ENCODE assay signal across 8 mouse cellular contexts in genomic region chr9:123491917-123492585, GRCm38 (mm10). TPM values are rescaled to one million over a fixed set of nuclear protein-coding genes. Genes with fewer than 3 reads are reported as not detected.
A peak's percentile ranks its signal among the peaks of the same experiment; 100 is the strongest.
DNase-seq lines count a peak whose midpoint lies in the region; ATAC-seq lines count a peak whose summit lies in the region.

No protein-coding gene starts in this region.

- H3K9me3 ChIP-seq in forebrain, embryonic 11.5 days (ENCODE audit: control insufficient read depth, low read length): no peaks in the 10 kb centered on the region
- H3K9me3 ChIP-seq in forebrain, embryonic 10.5 days: no peaks in the 10 kb centered on the region
- H3K9me3 ChIP-seq in hindbrain, embryonic 15.5 days: no peaks in the 10 kb centered on the region
- H3K9me3 ChIP-seq in stomach, embryonic 15.5 days: no peaks in the 10 kb centered on the region

- H3K27ac ChIP-seq in forebrain, embryonic 11.5 days (ENCODE audit: low read depth, low read length): no peak overlapping the region
- H3K27ac ChIP-seq in forebrain, embryonic 10.5 days: no peak overlapping the region
- peak overlapping the region; percentile 17; the same call in 1 of the 2 replicates for H3K27ac ChIP-seq in hindbrain, embryonic 15.5 days (replicated peaks)
- peak overlapping the region; percentile 28 for H3K27ac ChIP-seq in stomach, embryonic 15.5 days

- no peak for ATAC-seq in forebrain, embryonic 11.5 days (replicated peaks; ENCODE audit: low FRiP score)
- ATAC-seq in hindbrain, embryonic 15.5 days (ENCODE audit: low FRiP score, low read depth): peak; percentile 90
- peak; percentile 73 for ATAC-seq in stomach, embryonic 15.5 days (ENCODE audit: insufficient read depth, low FRiP score, low read depth)

- H3K4me1 ChIP-seq in forebrain, embryonic 11.5 days (replicated peaks; ENCODE audit: control insufficient read depth, insufficient read depth, low read length): 0 out of 2 replicates have a peak, but pooled peaks cover 2% of the 10 kb centered on the region
- peaks cover 33% of the 10 kb centered on the region for H3K4me1 ChIP-seq in forebrain, embryonic 10.5 days
- peaks cover 19% of the 10 kb centered on the region; the same call in 1 of the 2 replicates for H3K4me1 ChIP-seq in hindbrain, embryonic 15.5 days (replicated peaks)
- peaks cover 40% of the 10 kb centered on the region for H3K4me1 ChIP-seq in stomach, embryonic 15.5 days

- DNase-seq in forebrain, embryonic 11.5 days (ENCODE audit: low spot score): peak; percentile 55
- DNase-seq in forebrain, embryonic 10.5 days (ENCODE audit: extremely low spot score, low spot score): no peak
- DNase-seq in spleen, postnatal 4 days (ENCODE audit: low spot score in 2 of 2): peak; percentile 36 to 74
- no peak for DNase-seq in spleen, postnatal 36 days (ENCODE audit: low spot score in 2 of 2)
- peak; percentile 30 to 64 for DNase-seq in layer of hippocampus, postnatal 36 days
- no peak for DNase-seq in urinary bladder, postnatal 25 days (ENCODE audit: low spot score)

- WGBS in forebrain, embryonic 11.5 days: 80% methylated on average over 9 of the region's 9 CpGs
- 85% methylated on average over 9 of the region's 9 CpGs for WGBS in forebrain, embryonic 10.5 days
- WGBS in hindbrain, embryonic 15.5 days: 68% methylated on average over 9 of the region's 9 CpGs
- WGBS in stomach, embryonic 15.5 days: 59% methylated on average over 9 of the region's 9 CpGs

- no peak overlapping the region for H3K9ac ChIP-seq in forebrain, embryonic 11.5 days (ENCODE audit: low read length)
- no peak overlapping the region for H3K9ac ChIP-seq in hindbrain, embryonic 15.5 days
- no peak overlapping the region for H3K9ac ChIP-seq in stomach, embryonic 15.5 days

- H3K4me2 ChIP-seq in forebrain, embryonic 11.5 days (ENCODE audit: low read depth, low read length, severe bottlenecking): no peak overlapping the region
- no peak overlapping the region for H3K4me2 ChIP-seq in hindbrain, embryonic 15.5 days
- H3K4me2 ChIP-seq in stomach, embryonic 15.5 days: no peak overlapping the region

- no peaks in the 10 kb centered on the region for H3K36me3 ChIP-seq in forebrain, embryonic 11.5 days (ENCODE audit: control insufficient read depth, insufficient read depth, low read length)
- peaks cover 44% of the 10 kb centered on the region for H3K36me3 ChIP-seq in forebrain, embryonic 10.5 days (replicated peaks)
- H3K36me3 ChIP-seq in hindbrain, embryonic 15.5 days: no peaks in the 10 kb centered on the region
- no peaks in the 10 kb centered on the region for H3K36me3 ChIP-seq in stomach, embryonic 15.5 days

- H3K27me3 ChIP-seq in forebrain, embryonic 11.5 days (ENCODE audit: control insufficient read depth, insufficient read depth, low read length): no peaks in the 10 kb centered on the region
- no peaks in the 10 kb centered on the region for H3K27me3 ChIP-seq in forebrain, embryonic 10.5 days (ENCODE audit: poor library complexity, severe bottlenecking)
- H3K27me3 ChIP-seq in hindbrain, embryonic 15.5 days: no peaks in the 10 kb centered on the region
- H3K27me3 ChIP-seq in stomach, embryonic 15.5 days (replicated peaks): no peaks in the 10 kb centered on the region

- no peak overlapping the region for H3K4me3 ChIP-seq in forebrain, embryonic 11.5 days (ENCODE audit: low read depth, low read length)
- no peak overlapping the region for H3K4me3 ChIP-seq in forebrain, embryonic 10.5 days
- no peak overlapping the region for H3K4me3 ChIP-seq in hindbrain, embryonic 15.5 days
- H3K4me3 ChIP-seq in stomach, embryonic 15.5 days (replicated peaks): no peak overlapping the region

RNA-seq across cellular contexts. Expression of gene Limd1, which starts 13.5 kb away (rescaled TPM):
- 52.3 and 56.6 TPM in 2 replicates for polyA plus RNA-seq in forebrain, embryonic 11.5 days (2014; fragmentation: Nextera tagmentation; extraction: Ambion mirVana)
- 55.7 and 57.8 TPM in 2 replicates for polyA plus RNA-seq in forebrain, embryonic 10.5 days (2016; fragmentation: Nextera tagmentation; extraction: Ambion mirVana)
- polyA plus RNA-seq in hindbrain, embryonic 15.5 days (2015; fragmentation: Nextera tagmentation; extraction: Ambion mirVana): 13.8 and 14.3 TPM in 2 replicates
- 1 to 10 TPM; 7.5 to 7.7 TPM for total RNA-seq in layer of hippocampus, postnatal 36 days (2021)
- polyA plus RNA-seq in stomach, embryonic 15.5 days (2015; fragmentation: Nextera tagmentation; extraction: Ambion mirVana): 46.1 and 49.9 TPM in 2 replicates

RNA-seq across cellular contexts. Expression of gene Sacm1l, which starts 37.5 kb away (rescaled TPM):
- polyA plus RNA-seq in forebrain, embryonic 11.5 days (2014; fragmentation: Nextera tagmentation; extraction: Ambion mirVana): 44.6 and 46.4 TPM in 2 replicates
- 40.1 and 42.5 TPM in 2 replicates for polyA plus RNA-seq in forebrain, embryonic 10.5 days (2016; fragmentation: Nextera tagmentation; extraction: Ambion mirVana)
- 51.2 and 52.9 TPM in 2 replicates for polyA plus RNA-seq in hindbrain, embryonic 15.5 days (2015; fragmentation: Nextera tagmentation; extraction: Ambion mirVana)
- total RNA-seq in layer of hippocampus, postnatal 36 days (2021): 10 to 100 TPM; 59.3 to 63.7 TPM
- 52.3 and 56.5 TPM in 2 replicates for polyA plus RNA-seq in stomach, embryonic 15.5 days (2015; fragmentation: Nextera tagmentation; extraction: Ambion mirVana)

Comparison
In these comparisons a context has a peak if more than half of its experiments do, and no peak if none do; other contexts are left out.
1. DNase-seq: peak in forebrain, embryonic 11.5 days (single experiment), spleen, postnatal 4 days (2 of 2) and layer of hippocampus, postnatal 36 days (2 of 2); none in forebrain, embryonic 10.5 days (single experiment), spleen, postnatal 36 days (0 of 2) and urinary bladder, postnatal 25 days (single experiment).
2. H3K27ac ChIP-seq: peak in hindbrain, embryonic 15.5 days (single experiment) and stomach, embryonic 15.5 days (single experiment); none in forebrain, embryonic 11.5 days (single experiment) and forebrain, embryonic 10.5 days (single experiment).